11 mouse cellular contexts compared by ENCODE assay signal in genomic region chr9:102212036-102212383, GRCm38 (mm10).
A peak's percentile ranks its signal among the peaks of the same experiment; 100 is the strongest.
DNase-seq lines count a peak whose midpoint lies in the region; ATAC-seq and TF ChIP-seq lines count a peak whose summit lies in the region.
"Had no signal": no experiment of that assay in that cellular context is flagged by ENCODE, and none has a peak within 500 bp of the region (broad histone marks: within the 10 kb centered on the region; RNA-seq: fewer than 3 reads in every experiment).

No protein-coding gene starts in this region.

- DNase-seq in neural tube, embryonic 11.5 days (ENCODE audit: low spot score): no peak
- DNase-seq in neural tube, embryonic 10.5 days (ENCODE audit: extremely low spot score, low spot score): no peak
- DNase-seq in midbrain, postnatal 0 days (ENCODE audit: low spot score): no peak
- no peak for DNase-seq in ovary, postnatal 10 days (ENCODE audit: low spot score)
- DNase-seq in lung, postnatal 10 days: no peak
- DNase-seq: adrenal gland, postnatal 36 days; lung, adult 2 months had no signal

- no peak overlapping the region for H3K4me3 ChIP-seq in neural tube, embryonic 11.5 days (ENCODE audit: low read depth, low read length)
- H3K4me3 ChIP-seq in forebrain, embryonic 13.5 days: no peak overlapping the region
- no peak overlapping the region for H3K4me3 ChIP-seq in hindbrain, embryonic 15.5 days
- H3K4me3 ChIP-seq in midbrain, postnatal 0 days (ENCODE audit: low read depth, low read length): no peak overlapping the region
- no peak overlapping the region for H3K4me3 ChIP-seq in kidney, embryonic 16.5 days (ENCODE audit: low read length)
- H3K4me3 ChIP-seq: myocyte had no signal

- 0 out of 2 replicates have a peak overlapping the region, but pooled peaks have one; percentile 15 for H3K27ac ChIP-seq in neural tube, embryonic 11.5 days (ENCODE audit: low read depth, low read length)
- H3K27ac ChIP-seq in forebrain, embryonic 13.5 days: peak overlapping the region; percentile 81
- H3K27ac ChIP-seq in hindbrain, embryonic 15.5 days (replicated peaks): peak overlapping the region; percentile 60; the same call in 1 of the 2 replicates
- peak overlapping the region; percentile 72; the same call in 1 of the 2 replicates for H3K27ac ChIP-seq in midbrain, postnatal 0 days (ENCODE audit: low read depth, low read length)
- no peak overlapping the region for H3K27ac ChIP-seq in kidney, embryonic 16.5 days (ENCODE audit: low read length)

- WGBS in neural tube, embryonic 11.5 days: 6% methylated on average over 1 of the region's 1 CpGs
- 0% methylated on average over 1 of the region's 1 CpGs for WGBS in forebrain, embryonic 13.5 days
- 10% methylated on average over 1 of the region's 1 CpGs for WGBS in hindbrain, embryonic 15.5 days
- 0% methylated on average over 1 of the region's 1 CpGs for WGBS in midbrain, postnatal 0 days
- WGBS in kidney, embryonic 16.5 days: 63% methylated on average over 1 of the region's 1 CpGs

- no peaks in the 10 kb centered on the region; the same call in 1 of the 2 replicates for H3K9me3 ChIP-seq in neural tube, embryonic 11.5 days (ENCODE audit: control insufficient read depth, low read length)
- H3K9me3 ChIP-seq in forebrain, embryonic 13.5 days (replicated peaks): no peaks in the 10 kb centered on the region
- H3K9me3 ChIP-seq in hindbrain, embryonic 15.5 days: no peaks in the 10 kb centered on the region
- no peaks in the 10 kb centered on the region for H3K9me3 ChIP-seq in midbrain, postnatal 0 days (ENCODE audit: low read length)
- H3K9me3 ChIP-seq in kidney, embryonic 16.5 days (ENCODE audit: low read length): no peaks in the 10 kb centered on the region

- ATAC-seq in neural tube, embryonic 11.5 days (ENCODE audit: insufficient read depth, low FRiP score, low TSS enrichment): no peak; the same call in 1 of the 2 replicates
- no peak; the same call in 1 of the 2 replicates for ATAC-seq in forebrain, embryonic 13.5 days
- no peak; the same call in 1 of the 2 replicates for ATAC-seq in hindbrain, embryonic 15.5 days (ENCODE audit: low FRiP score, low read depth)
- ATAC-seq in midbrain, postnatal 0 days (ENCODE audit: low FRiP score): peak; percentile 55; the same call in 1 of the 2 replicates
- no peak for ATAC-seq in kidney, embryonic 16.5 days (ENCODE audit: low FRiP score, low TSS enrichment)

- H3K27me3 ChIP-seq in neural tube, embryonic 11.5 days (ENCODE audit: control insufficient read depth, insufficient read depth, low read length): no peaks in the 10 kb centered on the region
- peaks cover 54% of the 10 kb centered on the region for H3K27me3 ChIP-seq in forebrain, embryonic 13.5 days
- no peaks in the 10 kb centered on the region for H3K27me3 ChIP-seq in hindbrain, embryonic 15.5 days
- no peaks in the 10 kb centered on the region for H3K27me3 ChIP-seq in midbrain, postnatal 0 days (ENCODE audit: insufficient read depth, low read length)
- H3K27me3 ChIP-seq in kidney, embryonic 16.5 days (ENCODE audit: insufficient read depth, low read length): no peaks in the 10 kb centered on the region

- TF ChIP-seq CTCF in midbrain, postnatal 0 days (IDR thresholded peaks at IDR 0.05): no peak

- H3K4me1 ChIP-seq in neural tube, embryonic 11.5 days (ENCODE audit: control insufficient read depth, insufficient read depth, low read length): peaks cover 13% of the 10 kb centered on the region
- peaks cover 60% of the 10 kb centered on the region for H3K4me1 ChIP-seq in forebrain, embryonic 13.5 days
- peaks cover 27% of the 10 kb centered on the region for H3K4me1 ChIP-seq in hindbrain, embryonic 15.5 days (replicated peaks)
- H3K4me1 ChIP-seq in midbrain, postnatal 0 days (ENCODE audit: insufficient read depth, low read length): peaks cover 25% of the 10 kb centered on the region
- H3K4me1 ChIP-seq in kidney, embryonic 16.5 days (ENCODE audit: insufficient read depth, low read length): no peaks in the 10 kb centered on the region

- no peaks in the 10 kb centered on the region for H3K36me3 ChIP-seq in neural tube, embryonic 11.5 days (ENCODE audit: control insufficient read depth, insufficient read depth, low read length)
- H3K36me3 ChIP-seq in forebrain, embryonic 13.5 days (ENCODE audit: poor library complexity, severe bottlenecking): 0 out of 2 replicates have a peak, but pooled peaks cover 4% of the 10 kb centered on the region
- H3K36me3 ChIP-seq in hindbrain, embryonic 15.5 days: no peaks in the 10 kb centered on the region
- peaks cover 5% of the 10 kb centered on the region; the same call in 1 of the 2 replicates for H3K36me3 ChIP-seq in midbrain, postnatal 0 days (ENCODE audit: insufficient read depth, low read length)
- H3K36me3 ChIP-seq in kidney, embryonic 16.5 days (ENCODE audit: insufficient read depth, low read length): no peaks in the 10 kb centered on the region

- no peak overlapping the region for H3K9ac ChIP-seq in neural tube, embryonic 11.5 days (ENCODE audit: low read length)
- no peak overlapping the region for H3K9ac ChIP-seq in forebrain, embryonic 13.5 days
- no peak overlapping the region for H3K9ac ChIP-seq in hindbrain, embryonic 15.5 days
- no peak overlapping the region for H3K9ac ChIP-seq in midbrain, postnatal 0 days (replicated peaks; ENCODE audit: low read length, poor library complexity, severe bottlenecking)
- no peak overlapping the region for H3K9ac ChIP-seq in kidney, embryonic 16.5 days (replicated peaks; ENCODE audit: low read length)

- H3K4me2 ChIP-seq in neural tube, embryonic 11.5 days (ENCODE audit: low read depth): no peak overlapping the region
- peak overlapping the region; percentile 11 for H3K4me2 ChIP-seq in forebrain, embryonic 13.5 days
- no peak overlapping the region for H3K4me2 ChIP-seq in hindbrain, embryonic 15.5 days
- H3K4me2 ChIP-seq in midbrain, postnatal 0 days (ENCODE audit: low read depth, low read length, poor library complexity, severe bottlenecking): no peak overlapping the region
- no peak overlapping the region for H3K4me2 ChIP-seq in kidney, embryonic 16.5 days (replicated peaks; ENCODE audit: low read depth, low read length)
